Mouse (Mus musculus) bone marrow macrophage, adult 2 months (primary cell): ENCODE measurements around the gene Rpf1.

Experiments
- CTCF ChIP-seq: IDR thresholded peaks from 2 replicates; pipeline ENCODE4 v1.5.1; 2012; ENCODE audit warnings: low read depth, mild to moderate bottlenecking, low read length, moderate library complexity
- POLR2A ChIP-seq: IDR thresholded peaks from 2 replicates; pipeline ENCODE4 v1.6.1; 2012; ENCODE audit warnings: mild to moderate bottlenecking, low read depth, low read length, borderline replicate concordance

GRCm38 (mm10) chr3:146554816-146555215 lies 33.6 kb upstream of the Rpf1 start:
- TF ChIP-seq CTCF (no peak), POLR2A (no peak)
